Mouse (Mus musculus) megakaryocyte, embryonic 14.5 days (primary cell): ENCODE data around the gene Gm38394. TPM values are rescaled to one million over a fixed set of nuclear protein-coding genes. Genes with fewer than 3 reads are reported as not detected.
"Not testable (repeated sequence)": the region's sequence is repeated elsewhere in the genome, so short reads cannot be mapped to it uniquely, and the experiment has no call there.

Experiments
- H3K27me3 ChIP-seq: replicated peaks from 2 replicates; pipeline ENCODE3; 2012; ENCODE audit warnings: inconsistent platforms
- H3K36me3 ChIP-seq: replicated peaks from 2 replicates; pipeline ENCODE3; 2012; ENCODE audit warnings: low read length, inconsistent platforms, mixed read lengths
- H3K4me1 ChIP-seq: 2 replicates; pipeline ENCODE4 v1.6.1; 2012; ENCODE audit warnings: inconsistent platforms
- H3K4me3 ChIP-seq: replicated peaks from 2 replicates; pipeline ENCODE3; 2012; ENCODE audit warnings: moderate library complexity, mild to moderate bottlenecking, inconsistent platforms
- H3K9me3 ChIP-seq: 2 replicates; pipeline ENCODE4 v1.6.1; 2012; ENCODE audit warnings: inconsistent platforms
- FLI1 ChIP-seq: IDR thresholded peaks from 2 replicates; pipeline ENCODE4 v1.6.1; 2012; ENCODE audit warnings: low read length, inconsistent platforms, mixed read lengths
- GATA1 ChIP-seq: IDR thresholded peaks from 3 replicates; pipeline ENCODE4 v1.6.1; 2012; ENCODE audit warnings: mixed read lengths, low read length, inconsistent platforms, borderline replicate concordance
- polyA plus RNA-seq: library from polyadenylated mRNA; stranded (reverse); fragments of >175 nt; gene quantifications from 2 replicates; pipeline ENCODE4 v1.2.3, GENCODE M21; 2012; ENCODE audit warnings: low replicate concordance; ENCODE audit not compliant: insufficient read depth

Gm38394 gene
- polyA plus RNA-seq, 1 experiment: 0.46 TPM

DNA sequence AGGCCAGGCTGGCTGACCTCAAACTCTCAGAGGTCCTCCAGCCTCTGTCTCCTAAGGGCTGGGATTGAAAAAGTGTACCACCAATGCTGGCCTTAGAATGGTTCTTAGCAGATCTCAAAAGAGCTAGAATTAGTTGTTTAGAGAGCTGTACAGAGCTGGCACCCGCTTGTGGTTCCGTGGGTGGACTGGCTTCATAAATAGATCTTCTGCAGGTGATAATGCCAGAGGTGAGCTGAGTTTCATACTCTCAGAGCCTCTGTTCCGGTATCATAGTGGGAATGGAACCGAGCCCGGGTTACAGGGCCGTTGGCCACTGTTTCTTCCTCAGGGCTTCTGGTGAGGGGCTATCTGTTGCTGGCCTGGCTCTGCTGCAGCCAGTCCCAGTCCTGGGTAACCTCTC lies 29.9 kb upstream of the Gm38394 start:
- H3K4me1 ChIP-seq: peaks cover 52% of the 10 kb centered on the region
- H3K36me3 ChIP-seq: no peaks in the 10 kb centered on the region
- no peaks in the 10 kb centered on the region for H3K9me3 ChIP-seq
- TF ChIP-seq FLI1 (no peak), GATA1 (no peak)
- no peaks in the 10 kb centered on the region for H3K27me3 ChIP-seq
- no peak overlapping the region for H3K4me3 ChIP-seq

DNA sequence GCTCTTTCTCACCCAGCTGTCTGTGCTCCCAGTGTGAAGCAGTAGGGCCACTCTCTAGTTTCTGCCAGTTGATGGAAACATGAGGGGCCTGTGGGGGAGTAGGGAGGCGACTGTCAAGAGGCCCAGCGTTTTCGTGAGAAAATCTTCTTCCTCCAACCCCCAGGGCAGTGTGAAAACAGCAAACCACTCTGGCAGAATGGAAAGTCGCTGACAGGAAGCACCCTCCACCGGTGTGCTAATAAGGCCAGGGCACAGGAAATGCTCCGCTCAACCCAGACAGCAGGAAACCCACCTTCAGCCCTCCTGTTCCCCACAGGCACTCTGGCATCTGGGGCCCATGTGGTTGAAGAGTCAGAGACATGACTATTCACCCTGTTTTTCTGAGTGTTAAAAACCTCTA lies 28.8 kb upstream of the Gm38394 start, which contains the start of gene Lax1:
TSS of gene Lax1 (minus strand) at position 212 of the 400 bp plus-strand sequence.
- H3K9me3 ChIP-seq: 0 out of 2 replicates have a peak, but pooled peaks cover 1% of the 10 kb centered on the region
- H3K4me3 ChIP-seq: peak within 1 kb of the TSS; percentile 60
- peaks cover 42% of the 10 kb centered on the region for H3K4me1 ChIP-seq
- TF ChIP-seq GATA1: no peak
- no peak for TF ChIP-seq FLI1
- H3K27me3 ChIP-seq: no peaks in the 10 kb centered on the region
- no peaks in the 10 kb centered on the region for H3K36me3 ChIP-seq

DNA sequence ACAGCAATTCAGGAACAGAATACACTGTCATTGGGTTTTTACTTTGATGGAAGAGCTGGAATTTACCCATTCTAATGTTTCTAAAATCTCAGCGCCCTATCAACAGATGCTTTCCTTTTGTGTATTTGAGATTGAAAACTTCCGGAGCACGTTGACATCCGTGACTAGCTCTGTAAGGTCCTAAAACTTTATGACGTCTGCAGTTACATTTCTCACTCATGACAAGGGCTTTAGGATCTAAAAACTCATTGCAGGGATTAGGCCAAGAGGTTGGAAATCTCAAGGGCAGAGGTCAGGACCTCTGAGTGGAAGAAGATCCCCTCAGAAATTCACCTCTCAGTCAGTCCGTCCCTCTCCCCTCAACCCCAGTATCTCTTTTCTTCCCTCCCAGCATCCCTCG lies 27.2 kb upstream of the Gm38394 start:
- no peaks in the 10 kb centered on the region for H3K27me3 ChIP-seq

DNA sequence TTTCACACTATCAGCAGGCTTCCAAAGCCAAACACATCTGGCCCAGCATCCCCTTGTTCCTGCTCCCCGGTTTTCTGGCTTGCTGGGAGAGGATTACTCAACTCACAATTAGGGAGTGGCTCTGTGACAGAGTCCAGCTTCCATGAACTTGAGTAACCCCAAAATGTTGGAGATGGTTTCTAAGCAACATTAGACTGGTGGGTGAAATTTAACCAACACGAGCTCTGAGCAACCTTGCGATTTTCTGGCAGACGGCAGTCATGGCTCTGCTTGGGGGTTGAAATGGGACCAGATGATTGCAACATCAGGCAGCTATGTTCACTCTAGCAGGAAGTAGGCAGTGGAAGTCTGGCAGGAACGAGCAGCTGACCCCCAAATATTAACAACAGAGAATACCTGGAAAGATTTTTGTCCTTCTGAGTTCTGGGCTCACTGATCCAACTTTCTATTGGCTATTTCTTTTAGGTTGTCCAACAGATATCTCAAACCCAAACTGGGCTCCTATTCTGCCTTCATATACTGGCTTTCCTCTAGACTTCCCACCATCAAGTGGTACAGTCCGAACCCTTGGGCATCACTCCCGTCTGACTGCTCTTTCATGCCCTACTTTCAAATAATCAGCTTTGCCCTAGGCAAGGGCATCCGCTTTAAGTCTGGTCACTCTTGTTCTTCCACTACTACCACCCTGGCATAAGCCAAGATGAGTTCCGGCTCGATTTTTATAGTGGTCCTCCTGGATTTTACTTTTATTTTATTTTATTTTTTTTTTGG lies 24.8 kb upstream of the Gm38394 start:
- Histone ChIP-seq H3K36me3 (no peaks in the 10 kb centered on the region), H3K27me3 (no peaks in the 10 kb centered on the region)
- TF ChIP-seq FLI1 (no peak), GATA1 (no peak)

More for the DNA sequence above, 27.2 kb upstream of the Gm38394 start:
- Histone ChIP-seq H3K9me3 (peaks cover 7% of the 10 kb centered on the region), H3K4me1 (peaks cover 33% of the 10 kb centered on the region), H3K4me3 (no peak overlapping the region), H3K36me3 (no peaks in the 10 kb centered on the region)
- no peak for TF ChIP-seq FLI1
- TF ChIP-seq GATA1: no peak

DNA sequence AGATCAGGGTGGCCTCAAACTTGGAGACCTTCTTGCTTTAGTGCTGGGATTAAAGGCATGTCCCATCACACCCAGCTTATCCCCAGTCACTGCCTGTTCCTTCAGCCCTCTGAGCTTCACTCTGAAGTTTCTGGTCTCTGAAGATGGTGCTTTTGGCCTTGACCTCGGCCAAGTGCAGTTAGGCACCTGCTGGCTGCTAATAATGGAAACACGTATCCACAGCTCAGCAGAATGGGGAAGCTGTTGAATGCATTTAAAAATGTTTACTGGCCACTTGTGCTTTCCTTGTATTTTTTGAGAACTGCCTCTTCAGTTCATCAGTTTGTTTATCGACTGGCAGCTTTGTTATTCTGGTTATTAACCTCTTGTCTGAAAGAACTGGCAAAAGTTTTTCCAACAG lies 10.7 kb upstream of the Gm38394 start:
- Histone ChIP-seq H3K36me3 (no peaks in the 10 kb centered on the region), H3K4me3 (no peak overlapping the region), H3K4me1 (peaks cover 19% of the 10 kb centered on the region), H3K9me3 (no peaks in the 10 kb centered on the region), H3K27me3 (no peaks in the 10 kb centered on the region)
- no peak for TF ChIP-seq FLI1
- no peak for TF ChIP-seq GATA1

More for the DNA sequence above, 24.8 kb upstream of the Gm38394 start:
- Histone ChIP-seq H3K4me3 (no peak overlapping the region), H3K9me3 (peaks cover 7% of the 10 kb centered on the region), H3K4me1 (peaks cover 26% of the 10 kb centered on the region)

DNA sequence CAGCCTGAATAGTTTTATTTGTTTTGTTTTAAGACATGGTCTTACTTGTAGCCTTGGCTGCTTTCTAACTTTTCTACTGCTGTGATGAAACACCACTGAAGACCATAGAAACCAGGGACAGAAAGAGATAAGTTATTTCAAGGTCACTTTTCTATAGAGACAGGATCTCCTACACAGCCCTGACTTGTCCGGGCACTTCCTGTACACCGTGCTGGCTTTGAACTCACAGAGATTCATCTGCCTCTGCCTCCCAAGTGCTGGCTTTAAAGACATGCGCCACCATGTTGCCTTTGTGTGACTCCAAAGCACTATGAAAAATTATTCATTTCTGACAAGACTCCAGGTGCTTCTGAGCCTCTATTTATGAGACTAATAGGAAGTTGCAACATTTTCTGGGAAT lies 10.1 kb upstream of the Gm38394 start:
- Histone ChIP-seq H3K4me1 (peaks cover 19% of the 10 kb centered on the region), H3K27me3 (no peaks in the 10 kb centered on the region), H3K36me3 (no peaks in the 10 kb centered on the region), H3K9me3 (no peaks in the 10 kb centered on the region), H3K4me3 (no peak overlapping the region)
- TF ChIP-seq GATA1 (no peak), FLI1 (no peak)

DNA sequence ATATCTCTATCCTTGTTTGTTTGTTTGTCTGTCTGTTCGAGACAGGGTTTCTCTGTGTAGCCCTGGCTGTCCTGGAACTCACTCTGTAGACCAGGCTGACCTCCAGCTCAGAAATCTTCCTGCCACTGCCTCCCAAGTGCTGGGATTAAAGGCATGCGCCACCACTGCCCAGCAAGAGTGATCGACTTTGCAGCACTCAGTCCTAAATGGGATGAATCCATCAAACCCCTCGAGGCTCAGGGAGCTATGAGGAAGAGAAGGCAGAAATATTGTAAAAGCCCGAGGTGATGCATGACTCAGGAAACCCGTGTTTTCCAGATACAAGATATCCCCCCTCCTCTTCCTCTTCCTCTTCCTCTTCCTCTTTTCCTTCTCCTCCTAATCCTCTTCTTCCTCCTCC lies 9.7 kb upstream of the Gm38394 start:
- Histone ChIP-seq H3K4me1 (peaks cover 19% of the 10 kb centered on the region), H3K36me3 (no peaks in the 10 kb centered on the region), H3K9me3 (no peaks in the 10 kb centered on the region), H3K27me3 (no peaks in the 10 kb centered on the region), H3K4me3 (no peak overlapping the region)
- TF ChIP-seq FLI1 (no peak), GATA1 (no peak)

DNA sequence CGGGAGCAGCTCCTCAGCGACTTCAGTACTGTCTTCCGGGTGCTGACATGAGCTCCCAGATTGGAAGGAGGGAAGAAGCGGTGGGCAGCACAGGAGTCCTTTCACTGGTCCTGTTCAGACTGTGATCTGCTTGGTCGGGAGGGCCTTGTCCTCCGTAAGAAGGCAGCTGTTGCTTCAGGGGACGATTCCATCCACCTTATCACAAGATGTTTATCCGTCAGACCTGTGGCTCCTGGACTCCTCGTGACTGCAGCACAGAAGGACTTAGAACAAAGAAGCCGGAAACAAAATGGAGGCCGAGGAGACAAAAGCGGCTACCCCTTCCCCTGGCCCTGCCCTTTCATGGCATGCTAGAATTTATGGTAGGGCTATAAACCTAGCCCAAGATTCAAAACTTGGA lies 9.1 kb upstream of the Gm38394 start:
- Histone ChIP-seq H3K4me1 (peaks cover 19% of the 10 kb centered on the region), H3K4me3 (no peak overlapping the region), H3K36me3 (no peaks in the 10 kb centered on the region), H3K27me3 (no peaks in the 10 kb centered on the region), H3K9me3 (no peaks in the 10 kb centered on the region)
- TF ChIP-seq FLI1 (no peak), GATA1 (no peak)

DNA sequence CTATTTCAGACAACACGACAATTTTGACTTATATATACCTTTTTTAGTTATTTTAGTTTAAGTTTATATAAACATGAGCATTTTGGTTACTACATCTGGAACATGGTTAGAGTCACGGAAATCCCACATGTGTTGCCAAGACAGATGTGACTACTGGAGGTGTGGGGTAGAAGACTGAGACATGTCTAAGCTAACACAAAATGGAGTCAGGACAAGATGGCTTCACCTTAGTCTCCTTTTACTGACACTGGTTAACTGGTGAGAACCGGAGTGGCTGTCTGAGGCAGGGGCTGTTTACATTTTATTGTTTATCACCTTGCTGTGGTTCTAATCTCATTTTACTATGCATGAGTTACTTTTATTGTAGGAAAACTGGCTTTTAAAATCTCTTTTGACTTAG lies 7.5 kb upstream of the Gm38394 start:
- Histone ChIP-seq H3K4me1 (peaks cover 25% of the 10 kb centered on the region), H3K27me3 (no peaks in the 10 kb centered on the region), H3K4me3 (no peak overlapping the region), H3K9me3 (no peaks in the 10 kb centered on the region), H3K36me3 (no peaks in the 10 kb centered on the region)
- TF ChIP-seq FLI1: no peak
- no peak for TF ChIP-seq GATA1

DNA sequence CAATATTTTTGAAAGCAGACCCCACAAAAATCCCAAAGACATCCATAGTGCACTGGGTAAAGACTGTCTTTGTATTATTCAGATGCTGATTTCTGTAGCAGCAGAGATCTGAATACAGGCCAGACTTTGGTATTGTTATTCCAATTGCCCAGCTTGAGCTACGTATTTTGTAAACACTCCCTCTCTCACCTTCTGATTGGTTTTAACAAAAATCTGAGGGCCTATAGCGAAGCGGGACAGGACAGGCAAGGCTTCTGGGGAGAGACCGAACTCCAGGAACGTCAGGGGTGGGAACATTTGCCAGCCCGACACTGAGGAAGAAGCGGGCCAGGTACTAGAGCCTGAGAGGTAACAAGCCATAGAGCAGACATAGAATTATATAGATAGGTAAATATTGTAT lies 6.6 kb upstream of the Gm38394 start:
- Histone ChIP-seq H3K27me3 (no peaks in the 10 kb centered on the region), H3K4me3 (no peak overlapping the region), H3K9me3 (no peaks in the 10 kb centered on the region), H3K36me3 (no peaks in the 10 kb centered on the region), H3K4me1 (peaks cover 33% of the 10 kb centered on the region)
- TF ChIP-seq GATA1 (no peak), FLI1 (no peak)

DNA sequence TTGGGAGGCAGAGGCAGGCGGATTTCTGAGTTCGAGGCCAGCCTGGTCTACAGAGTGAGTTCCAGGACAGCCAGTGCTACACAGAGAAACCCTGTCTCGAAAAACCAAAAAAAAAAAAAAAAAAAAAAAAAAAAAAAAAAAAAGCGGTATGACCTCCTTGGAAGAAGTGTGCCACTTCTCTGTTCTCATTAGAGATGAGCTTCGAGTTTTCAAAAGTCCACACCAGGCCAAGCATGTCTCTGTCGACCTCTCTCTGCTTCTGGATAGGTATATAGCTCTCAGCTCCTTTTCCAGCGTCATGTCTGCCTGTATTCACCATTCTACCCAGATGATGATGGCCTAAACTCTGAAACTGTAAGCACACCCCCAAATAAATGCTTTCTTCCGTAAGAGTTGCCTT lies 4.6 kb upstream of the Gm38394 start:
- H3K4me3 ChIP-seq, H3K9me3 ChIP-seq, H3K36me3 ChIP-seq, H3K27me3 ChIP-seq: not testable (repeated sequence)
- H3K4me1 ChIP-seq: peaks cover 22% of the 10 kb centered on the region
